Mouse (Mus musculus) heart, adult 2 months (tissue): ENCODE measurements at regions not wholly inside any gene's neighbourhood (a gene's known extent, or its start where the extent isn't known, plus 50 kb on each side); places are given as distances from the start of the nearest gene placed in this dataset.

ENCODE experiments used
- CTCF ChIP-seq: fragments of 200-600 bp; IDR thresholded peaks from 2 replicates; pipeline ENCODE4 v1.8.1; 2022; ENCODE audit warnings: antibody characterized with exemption, mild to moderate bottlenecking, moderate library complexity
- POLR2A ChIP-seq: fragments of 200-500 bp; IDR thresholded peaks from 2 replicates; pipeline ENCODE4 v1.6.1; 2011; ENCODE audit warnings: mild to moderate bottlenecking, low read depth, low read length, control low read depth; ENCODE audit not compliant: insufficient read depth

GRCm38 (mm10) chr13:70198638-70199037, 396.4 kb downstream of the Med10 start:
- TF ChIP-seq CTCF (no peak), POLR2A (no peak)
